Mouse (Mus musculus) brain, embryonic 14.5 days (tissue): ENCODE results near the gene Cbfa2t3.

Experiments
- CTCF ChIP-seq: fragments of 200-500 bp; IDR thresholded peaks from 2 replicates; pipeline ENCODE4 v1.5.1; 2012; ENCODE audit warnings: inconsistent platforms, mild to moderate bottlenecking, moderate library complexity, borderline replicate concordance; ENCODE audit not compliant: insufficient read depth, insufficient read length; ENCODE audit errors: extremely low read depth
- POLR2A ChIP-seq: fragments of 200-500 bp; IDR thresholded peaks from 2 replicates; pipeline ENCODE4 v1.6.1; 2012; ENCODE audit warnings: mild to moderate bottlenecking, inconsistent platforms, borderline replicate concordance; ENCODE audit not compliant: poor library complexity, insufficient read depth, insufficient read length, severe bottlenecking; ENCODE audit errors: extremely low read depth

DNA sequence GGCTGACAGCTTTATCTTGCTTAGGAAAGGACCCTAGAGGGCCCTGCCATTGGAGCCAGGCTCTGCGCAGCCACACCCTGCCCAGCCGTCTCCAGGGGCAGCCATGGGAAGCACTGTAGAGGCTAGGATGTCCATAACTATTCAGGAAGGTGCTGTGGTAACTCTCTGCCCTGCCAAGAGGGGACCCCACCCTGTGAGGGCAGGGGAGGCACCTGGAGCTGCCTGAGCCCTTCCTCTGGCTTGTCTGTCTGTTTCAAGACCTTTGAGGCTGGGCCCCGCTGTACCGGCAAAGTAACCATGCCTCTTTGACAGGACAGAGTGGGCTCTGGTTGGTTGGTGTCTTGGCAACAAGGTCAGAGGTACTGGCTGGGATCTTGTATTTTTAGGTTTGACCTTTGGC is 58.1 kb downstream of the Cbfa2t3 start:
- no peak for TF ChIP-seq CTCF
- no peak for TF ChIP-seq POLR2A
